Mouse (Mus musculus): Measurements from ENCODE around the gene Col15a1. TPM values are rescaled to one million over a fixed set of nuclear protein-coding genes. Genes with fewer than 3 reads are reported as not detected.

Col15a1 gene
- polyA plus RNA-seq, 1 experiment from 2014 or later = 14.7 TPM

DNA sequence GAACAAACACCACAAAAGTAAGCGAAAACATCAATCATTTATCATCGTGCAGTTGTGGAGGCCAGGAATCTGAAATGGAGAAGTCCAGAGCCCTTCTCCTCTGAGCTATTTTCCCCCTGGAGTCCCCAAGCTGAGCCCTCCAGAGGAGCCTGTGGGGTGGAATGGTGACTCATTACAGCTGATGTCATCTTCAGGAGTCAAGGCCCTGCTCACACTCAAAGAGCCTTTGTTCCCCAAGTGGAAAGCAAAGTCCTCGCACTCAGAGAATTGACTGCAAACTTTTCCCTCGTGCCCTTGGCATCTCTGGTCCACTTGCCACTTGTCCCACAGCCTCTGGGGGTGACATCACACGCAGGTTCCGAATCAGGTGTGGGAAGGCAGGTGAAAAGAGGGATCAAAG lies 23.4 kb downstream of the Col15a1 start:
- WGBS = 74% methylated on average over 6 of the region's 6 CpGs
- no peak overlapping the region for H3K27ac ChIP-seq
- H3K4me1 ChIP-seq = peaks cover 15% of the 10 kb centered on the region
- no peak overlapping the region for H3K4me3 ChIP-seq
- no peaks in the 10 kb centered on the region for H3K9me3 ChIP-seq
- H3K27me3 ChIP-seq = no peaks in the 10 kb centered on the region
- H3K4me2 ChIP-seq (replicated peaks) = no peak overlapping the region
- no peak overlapping the region for H3K9ac ChIP-seq
- ATAC-seq (ENCODE audit: insufficient number of reproducible peaks, insufficient read depth, low FRiP score, low TSS enrichment) = no peak
- H3K36me3 ChIP-seq = no peaks in the 10 kb centered on the region

DNA sequence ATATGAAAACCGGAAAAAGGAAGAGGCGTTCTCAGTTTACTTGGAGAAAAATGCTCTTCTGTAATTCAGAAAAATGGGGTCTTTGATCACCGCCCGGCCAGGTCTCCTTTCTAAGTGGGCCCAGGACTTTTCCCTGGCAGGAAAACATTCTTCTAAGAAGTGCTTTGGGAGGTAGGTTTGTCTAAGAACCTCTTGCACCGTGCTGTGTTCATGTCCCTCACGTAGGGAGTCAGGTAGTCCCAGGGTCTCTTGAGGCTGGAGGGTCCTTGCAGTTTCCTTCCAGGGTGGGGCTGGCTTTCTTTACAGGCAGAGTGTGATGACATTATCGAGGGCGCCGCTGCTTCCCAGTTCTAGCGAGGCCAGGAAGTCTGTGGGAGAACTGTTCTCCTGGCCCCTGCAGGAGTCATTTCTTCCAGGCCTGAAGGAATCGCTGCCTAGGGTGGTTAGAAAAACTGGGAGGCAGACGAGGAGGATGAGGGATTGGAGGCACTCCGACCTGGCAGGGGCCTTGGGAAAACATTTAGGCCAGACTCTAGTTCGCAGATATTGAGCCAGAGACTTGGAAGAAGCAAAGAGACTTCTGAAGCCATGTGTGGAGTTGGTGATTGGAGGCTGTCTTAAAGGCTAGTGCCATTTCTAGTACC lies 25.4 kb downstream of the Col15a1 start:
- Histone ChIP-seq H3K4me2 (replicated peaks) (no peak overlapping the region), H3K9ac (no peak overlapping the region), H3K9me3 (no peaks in the 10 kb centered on the region), H3K4me1 (peaks cover 5% of the 10 kb centered on the region; the same call in 1 of the 2 replicates), H3K36me3 (no peaks in the 10 kb centered on the region), H3K27me3 (no peaks in the 10 kb centered on the region), H3K27ac (0 out of 2 replicates have a peak overlapping the region, but pooled peaks have one; percentile 37), H3K4me3 (no peak overlapping the region)
- ATAC-seq (ENCODE audit: insufficient number of reproducible peaks, insufficient read depth, low FRiP score, low TSS enrichment) = no peak
- WGBS = 58% methylated on average over 14 of the region's 14 CpGs

DNA sequence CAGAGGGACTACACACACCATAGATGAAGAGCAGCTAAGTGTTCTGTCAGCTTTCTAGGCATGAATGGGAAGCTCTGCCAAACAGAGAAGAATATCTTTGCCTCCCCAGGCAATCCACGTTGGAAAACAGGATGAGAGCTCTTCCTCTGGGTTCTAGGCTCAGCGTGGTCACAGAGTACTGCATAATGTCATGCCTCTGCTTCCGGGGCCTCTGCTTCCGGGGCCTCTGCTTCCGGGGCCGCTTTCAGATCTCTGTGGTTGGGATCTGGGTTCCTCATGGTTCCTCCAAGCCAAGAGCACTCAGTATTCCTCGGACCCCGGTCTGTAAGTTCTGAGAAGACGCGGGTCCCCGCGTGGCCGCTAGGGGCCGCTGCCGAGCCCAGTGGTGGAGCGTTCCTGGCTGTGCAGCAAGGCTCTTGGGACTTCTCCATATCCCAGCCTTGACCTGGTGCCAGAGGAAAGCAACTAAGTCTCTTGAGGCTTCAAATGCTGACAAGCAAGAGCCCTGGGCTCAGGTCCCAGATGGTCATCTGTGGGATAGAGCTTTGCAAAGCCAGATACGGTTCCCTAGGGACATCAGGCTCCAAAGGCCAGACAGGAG lies 26.8 kb downstream of the Col15a1 start:
- no peak overlapping the region for H3K4me3 ChIP-seq
- ATAC-seq (ENCODE audit: insufficient number of reproducible peaks, insufficient read depth, low FRiP score, low TSS enrichment) = no peak
- no peaks in the 10 kb centered on the region for H3K27me3 ChIP-seq
- H3K4me2 ChIP-seq (replicated peaks) = no peak overlapping the region
- peaks cover 5% of the 10 kb centered on the region; the same call in 1 of the 2 replicates for H3K4me1 ChIP-seq
- no peaks in the 10 kb centered on the region for H3K9me3 ChIP-seq
- H3K36me3 ChIP-seq = no peaks in the 10 kb centered on the region
- H3K9ac ChIP-seq = no peak overlapping the region
- H3K27ac ChIP-seq = no peak overlapping the region
- whole genome bisulfite sequencing = 29% methylated on average over 17 of the region's 17 CpGs

DNA sequence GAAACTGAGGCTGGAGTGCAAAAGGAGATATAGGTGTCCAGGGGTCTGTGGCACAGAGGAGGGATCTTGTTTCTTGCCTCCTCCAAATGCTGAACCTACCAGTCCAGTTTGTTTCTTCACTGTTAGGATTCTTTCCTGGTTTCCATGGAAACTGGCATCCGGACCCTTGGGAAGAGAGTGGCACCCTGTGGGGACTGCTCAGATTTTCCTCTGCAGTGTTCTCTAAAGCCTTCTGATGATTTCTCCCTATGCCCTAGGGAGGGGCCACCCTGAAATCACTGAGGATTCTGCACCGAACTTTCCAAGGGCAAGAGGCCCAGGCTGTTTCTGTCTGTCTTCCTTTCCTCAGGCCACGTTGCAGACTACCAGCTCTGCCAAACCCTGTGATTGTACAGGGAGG lies 27.4 kb downstream of the Col15a1 start:
- no peak overlapping the region for H3K4me2 ChIP-seq (replicated peaks)
- ATAC-seq (ENCODE audit: insufficient number of reproducible peaks, insufficient read depth, low FRiP score, low TSS enrichment) = no peak
- H3K9me3 ChIP-seq = no peaks in the 10 kb centered on the region
- no peak overlapping the region for H3K9ac ChIP-seq
- no peaks in the 10 kb centered on the region for H3K36me3 ChIP-seq
- no peak overlapping the region for H3K27ac ChIP-seq
- H3K27me3 ChIP-seq = no peaks in the 10 kb centered on the region
- H3K4me3 ChIP-seq = no peak overlapping the region
- H3K4me1 ChIP-seq = peaks cover 5% of the 10 kb centered on the region; the same call in 1 of the 2 replicates
- WGBS = 35% methylated on average over 3 of the region's 3 CpGs

DNA sequence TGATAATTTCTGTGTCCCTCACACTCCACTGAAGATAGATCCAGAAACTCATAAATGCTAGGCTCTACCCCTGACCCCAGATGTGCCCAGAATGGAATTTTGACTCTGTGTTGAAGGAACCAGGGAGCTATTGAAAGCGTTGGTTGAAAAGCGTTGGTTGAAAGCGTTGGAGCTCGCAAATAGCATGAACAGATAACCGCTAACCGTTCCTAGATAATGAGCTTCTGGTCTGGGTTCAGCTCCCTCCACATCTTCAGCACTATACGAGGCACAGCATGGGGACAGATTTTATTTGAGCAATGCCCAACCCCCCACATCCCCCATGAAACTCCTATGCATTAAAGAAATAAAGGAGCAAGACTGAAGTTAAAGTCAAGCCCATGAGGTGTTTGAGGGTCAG lies 28.1 kb downstream of the Col15a1 start:
- Histone ChIP-seq H3K36me3 (no peaks in the 10 kb centered on the region), H3K9ac (no peak overlapping the region)

DNA sequence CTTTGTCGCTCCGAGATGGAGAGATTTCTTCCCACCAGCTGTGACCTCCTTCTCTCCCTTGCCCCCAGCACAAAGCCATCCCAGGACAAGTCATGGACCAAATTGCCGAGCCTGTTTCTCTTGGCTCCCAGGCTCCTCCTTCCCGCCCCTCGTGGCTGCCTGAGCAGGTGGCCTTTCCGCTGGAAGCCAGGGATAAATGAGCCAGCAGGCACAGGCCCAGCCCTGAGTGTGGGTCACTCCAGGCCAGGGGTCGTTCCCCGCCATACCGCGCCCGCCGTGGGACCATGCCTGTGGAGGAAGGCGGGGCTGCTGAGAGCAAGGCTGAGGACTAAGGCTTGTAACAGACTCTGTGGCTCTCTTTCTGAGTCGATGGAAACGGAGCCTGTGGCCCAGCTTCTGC lies 29.3 kb downstream of the Col15a1 start:
- no peak overlapping the region for H3K4me2 ChIP-seq (replicated peaks)
- H3K9me3 ChIP-seq = no peaks in the 10 kb centered on the region
- H3K36me3 ChIP-seq = no peaks in the 10 kb centered on the region
- no peak overlapping the region for H3K4me3 ChIP-seq
- H3K9ac ChIP-seq = no peak overlapping the region
- H3K4me1 ChIP-seq = peaks cover 5% of the 10 kb centered on the region; the same call in 1 of the 2 replicates
- no peak overlapping the region for H3K27ac ChIP-seq
- ATAC-seq (ENCODE audit: insufficient number of reproducible peaks, insufficient read depth, low FRiP score, low TSS enrichment) = 0 out of 2 replicates have a peak, but pooled peaks have one; percentile 45
- WGBS = 26% methylated on average over 15 of the region's 15 CpGs
- H3K27me3 ChIP-seq = no peaks in the 10 kb centered on the region

More for the DNA sequence above, 28.1 kb downstream of the Col15a1 start:
- Histone ChIP-seq H3K9me3 (no peaks in the 10 kb centered on the region), H3K27me3 (no peaks in the 10 kb centered on the region), H3K27ac (no peak overlapping the region), H3K4me1 (peaks cover 5% of the 10 kb centered on the region; the same call in 1 of the 2 replicates), H3K4me3 (no peak overlapping the region), H3K4me2 (replicated peaks) (no peak overlapping the region)
- WGBS = 85% methylated on average over 7 of the region's 7 CpGs
- no peak for ATAC-seq (ENCODE audit: insufficient number of reproducible peaks, insufficient read depth, low FRiP score, low TSS enrichment)

DNA sequence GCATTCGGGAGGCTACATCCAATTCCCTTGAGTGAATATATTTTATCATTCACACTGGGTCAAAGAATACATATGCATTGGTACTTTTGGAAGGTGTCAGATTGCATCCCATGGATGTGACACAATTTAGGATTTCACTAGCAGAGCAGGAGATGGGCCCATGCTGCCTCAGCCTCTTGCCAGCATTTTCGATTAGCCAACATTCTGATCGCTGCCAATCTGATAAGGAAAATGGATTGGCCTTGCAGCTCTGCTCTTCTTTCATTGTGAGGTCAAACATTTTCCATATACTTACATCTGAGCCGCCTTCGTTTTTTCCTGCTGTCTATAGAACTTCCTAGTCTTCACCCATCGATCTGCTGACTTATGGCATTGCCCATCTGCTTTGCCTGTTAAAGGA lies 31.2 kb downstream of the Col15a1 start:
- Histone ChIP-seq H3K36me3 (no peaks in the 10 kb centered on the region), H3K4me1 (peaks cover 5% of the 10 kb centered on the region; the same call in 1 of the 2 replicates), H3K27me3 (no peaks in the 10 kb centered on the region), H3K9ac (no peak overlapping the region), H3K4me2 (replicated peaks) (no peak overlapping the region), H3K4me3 (no peak overlapping the region), H3K27ac (no peak overlapping the region), H3K9me3 (no peaks in the 10 kb centered on the region)
- ATAC-seq (ENCODE audit: insufficient number of reproducible peaks, insufficient read depth, low FRiP score, low TSS enrichment) = no peak
- WGBS = 88% methylated on average over 6 of the region's 6 CpGs

DNA sequence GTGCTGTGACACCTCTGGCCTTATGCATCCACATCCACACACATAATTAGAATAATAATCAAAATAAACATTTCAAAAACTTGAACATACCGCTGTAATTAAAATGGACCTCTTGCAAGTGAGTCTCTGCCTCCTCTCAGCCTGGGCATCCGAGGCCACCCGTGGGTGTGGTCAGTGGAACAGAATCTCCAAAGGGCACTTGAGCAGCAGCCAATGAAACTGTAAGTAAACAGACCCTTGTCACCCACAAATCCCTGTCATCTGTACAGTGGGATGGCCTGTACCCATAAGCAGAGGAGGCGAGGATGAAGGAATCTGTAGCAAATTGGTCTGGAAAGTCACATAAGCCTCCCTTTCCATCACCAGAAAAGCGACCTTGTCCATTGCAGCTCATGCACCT lies 32.9 kb downstream of the Col15a1 start:
- ATAC-seq (ENCODE audit: insufficient number of reproducible peaks, insufficient read depth, low FRiP score, low TSS enrichment) = no peak
- Histone ChIP-seq H3K9me3 (no peaks in the 10 kb centered on the region), H3K4me2 (replicated peaks) (no peak overlapping the region), H3K27me3 (no peaks in the 10 kb centered on the region), H3K27ac (no peak overlapping the region), H3K4me1 (0 out of 2 replicates have a peak, but pooled peaks cover 2% of the 10 kb centered on the region), H3K4me3 (no peak overlapping the region), H3K9ac (no peak overlapping the region), H3K36me3 (no peaks in the 10 kb centered on the region)
- 79% methylated on average over 5 of the region's 5 CpGs for WGBS

DNA sequence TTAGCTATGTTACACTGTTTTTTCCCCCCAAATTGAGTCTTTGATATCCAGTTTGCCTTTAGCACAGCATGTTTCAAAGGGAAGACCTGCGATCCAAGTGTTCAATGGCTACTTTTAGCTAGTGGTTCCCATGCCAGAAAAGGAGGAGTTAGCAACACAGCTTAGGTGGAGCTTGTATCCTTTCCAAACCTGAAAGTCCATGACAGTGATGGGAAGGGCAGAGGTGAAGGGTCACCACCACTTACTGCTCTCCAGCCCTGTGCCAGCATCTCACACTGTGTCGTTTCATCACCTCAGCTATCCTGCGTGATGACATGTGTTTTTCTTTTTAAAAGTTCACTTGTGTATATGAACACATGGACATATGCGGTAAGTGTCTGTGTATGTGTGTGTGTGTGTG lies 34.2 kb downstream of the Col15a1 start:
- Histone ChIP-seq H3K4me1 (0 out of 2 replicates have a peak, but pooled peaks cover 2% of the 10 kb centered on the region), H3K9ac (no peak overlapping the region), H3K4me3 (no peak overlapping the region), H3K9me3 (no peaks in the 10 kb centered on the region), H3K4me2 (replicated peaks) (no peak overlapping the region), H3K27ac (no peak overlapping the region), H3K27me3 (no peaks in the 10 kb centered on the region), H3K36me3 (no peaks in the 10 kb centered on the region)
- ATAC-seq (ENCODE audit: insufficient number of reproducible peaks, insufficient read depth, low FRiP score, low TSS enrichment) = no peak
- WGBS = 70% methylated on average over 4 of the region's 4 CpGs

DNA sequence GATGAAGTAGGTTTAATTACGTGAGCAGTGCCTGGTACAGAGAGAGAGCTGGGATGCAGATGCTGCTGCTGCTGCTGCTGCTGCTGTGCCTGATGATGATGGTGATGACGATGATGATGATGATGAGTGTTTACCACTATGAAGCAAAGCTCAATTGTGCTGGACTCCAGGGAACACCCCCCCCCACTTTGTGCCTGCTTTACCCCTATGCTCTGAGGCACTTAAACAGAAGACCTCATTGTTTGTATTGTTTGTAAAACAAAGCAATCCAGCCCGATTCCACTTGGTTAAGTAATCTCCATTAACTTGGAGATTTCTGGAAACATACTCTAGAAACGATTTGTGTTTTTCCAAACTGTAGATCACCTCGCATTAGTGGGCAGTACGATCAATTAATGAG lies 36.7 kb downstream of the Col15a1 start:
- no peak for ATAC-seq (ENCODE audit: insufficient number of reproducible peaks, insufficient read depth, low FRiP score, low TSS enrichment)
- WGBS = 51% methylated on average over 6 of the region's 6 CpGs
- no peak overlapping the region for H3K4me3 ChIP-seq
- H3K36me3 ChIP-seq = no peaks in the 10 kb centered on the region
- H3K4me2 ChIP-seq (replicated peaks) = no peak overlapping the region
- H3K9me3 ChIP-seq = no peaks in the 10 kb centered on the region
- H3K9ac ChIP-seq = no peak overlapping the region
- H3K27ac ChIP-seq = no peak overlapping the region
- no peaks in the 10 kb centered on the region for H3K27me3 ChIP-seq
- 0 out of 2 replicates have a peak, but pooled peaks cover 2% of the 10 kb centered on the region for H3K4me1 ChIP-seq

DNA sequence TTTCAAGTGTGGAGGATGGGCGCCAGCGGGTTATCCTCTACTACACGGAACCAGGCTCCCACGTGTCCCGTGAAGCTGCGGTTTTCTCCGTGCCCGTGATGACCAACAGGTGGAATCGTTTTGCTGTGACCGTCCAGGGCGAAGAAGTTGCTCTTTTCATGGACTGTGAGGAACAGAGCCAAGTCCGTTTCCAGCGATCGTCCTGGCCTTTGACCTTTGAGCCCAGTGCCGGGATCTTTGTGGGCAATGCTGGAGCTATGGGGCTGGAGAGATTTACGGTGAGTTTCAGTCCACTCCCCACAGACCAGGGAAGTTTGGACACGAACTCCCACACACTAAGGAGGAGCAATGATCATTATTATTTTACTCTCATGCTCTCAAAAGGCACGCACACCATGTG lies 37.7 kb downstream of the Col15a1 start:
- Histone ChIP-seq H3K4me3 (no peak overlapping the region), H3K27ac (no peak overlapping the region), H3K9ac (no peak overlapping the region), H3K9me3 (no peaks in the 10 kb centered on the region), H3K36me3 (no peaks in the 10 kb centered on the region), H3K4me2 (replicated peaks) (no peak overlapping the region), H3K27me3 (no peaks in the 10 kb centered on the region), H3K4me1 (0 out of 2 replicates have a peak, but pooled peaks cover 2% of the 10 kb centered on the region)
- ATAC-seq (ENCODE audit: insufficient number of reproducible peaks, insufficient read depth, low FRiP score, low TSS enrichment) = no peak
- 90% methylated on average over 18 of the region's 18 CpGs for WGBS

DNA sequence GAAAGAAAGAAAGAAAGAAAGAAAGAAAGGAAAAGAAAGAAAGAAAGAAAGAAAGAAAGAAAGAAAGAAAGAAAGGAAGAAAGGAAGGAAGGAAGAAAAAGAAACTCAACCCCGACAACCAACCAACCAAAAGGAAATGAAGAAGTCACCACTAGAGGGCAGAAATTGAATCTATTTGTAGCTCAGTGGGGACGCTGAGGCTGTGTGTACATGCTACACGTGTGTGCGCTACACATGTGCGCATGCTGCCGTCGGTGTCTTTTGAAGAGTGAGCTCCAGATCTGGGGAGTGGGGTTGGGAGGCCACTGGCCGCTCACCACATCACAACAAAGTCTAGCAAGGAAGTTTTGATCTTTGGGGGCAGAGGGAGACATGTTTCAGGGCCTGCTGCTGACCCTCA lies 38.9 kb downstream of the Col15a1 start:
- H3K9me3 ChIP-seq = no peaks in the 10 kb centered on the region
- no peak overlapping the region for H3K4me3 ChIP-seq
- no peak overlapping the region for H3K4me2 ChIP-seq (replicated peaks)
- WGBS = 58% methylated on average over 8 of the region's 8 CpGs
- no peak overlapping the region for H3K27ac ChIP-seq
- no peak overlapping the region for H3K9ac ChIP-seq
- no peak for ATAC-seq (ENCODE audit: insufficient number of reproducible peaks, insufficient read depth, low FRiP score, low TSS enrichment)
- H3K4me1 ChIP-seq = 0 out of 2 replicates have a peak, but pooled peaks cover 4% of the 10 kb centered on the region
- H3K27me3 ChIP-seq = no peaks in the 10 kb centered on the region
- no peaks in the 10 kb centered on the region for H3K36me3 ChIP-seq

Data from embryonic facial prominence, embryonic 12.5 days (tissue).